Mouse (Mus musculus): ENCODE data around the gene Fam189b. TPM values are rescaled to one million over a fixed set of nuclear protein-coding genes. Genes with fewer than 3 reads are reported as not detected.

The Fam189b gene
- total RNA-seq, 2 experiments from 2014 or later = 15.4 to 16.2 TPM

- peak; percentile 72 to 74 for DNase-seq (ENCODE audit: low spot score in 2 of 2)
These were observed 44.6 kb downstream of the Fam189b start for GRCm38 (mm10) chr3:89227307-89228179.

- peak; percentile 87 to 90 for DNase-seq (ENCODE audit: low spot score in 2 of 2)
These were observed 45.2 kb downstream of the Fam189b start for GRCm38 (mm10) chr3:89228180-89228549.

- no peak for DNase-seq (ENCODE audit: low spot score in 2 of 2)
These were observed 45.9 kb downstream of the Fam189b start, which contains the start of gene Muc1 for GRCm38 (mm10) chr3:89228836-89229235. Gene Muc1, plus strand, starts transcription at chr3:89229057.

GRCm38 (mm10) chr3:89229276-89229675 lies 46.3 kb downstream of the Fam189b start:
- no peak for DNase-seq (ENCODE audit: low spot score in 2 of 2)

GRCm38 (mm10) chr3:89230561-89230960 lies 47.6 kb downstream of the Fam189b start:
- no peak for DNase-seq (ENCODE audit: low spot score in 2 of 2)

GRCm38 (mm10) chr3:89231345-89231744 lies 48.4 kb downstream of the Fam189b start:
- no peak for DNase-seq (ENCODE audit: low spot score in 2 of 2)

- no peak for DNase-seq (ENCODE audit: low spot score in 2 of 2)
These were observed 48.9 kb downstream of the Fam189b start for GRCm38 (mm10) chr3:89231772-89232275.

GRCm38 (mm10) chr3:89232614-89233013 lies 49.7 kb downstream of the Fam189b start:
- DNase-seq (ENCODE audit: low spot score in 2 of 2) = no peak

GRCm38 (mm10) chr3:89233562-89234110 lies 50.7 kb downstream of the Fam189b start:
- no peak for DNase-seq (ENCODE audit: low spot score in 2 of 2)

GRCm38 (mm10) chr3:89236516-89236915 lies 53.6 kb downstream of the Fam189b start:
- DNase-seq (ENCODE audit: low spot score in 2 of 2) = no peak

GRCm38 (mm10) chr3:89237682-89238081 lies 54.7 kb downstream of the Fam189b start:
- no peak for DNase-seq (ENCODE audit: low spot score in 2 of 2)

- no peak for DNase-seq (ENCODE audit: low spot score in 2 of 2)
These were observed 55.6 kb downstream of the Fam189b start for GRCm38 (mm10) chr3:89238494-89238893.

Small RNAs within 50 kb of the gene (microRNA-seq; reads per million reads assigned to microRNA genes)
- gene Mir92b (ENCODE audit: borderline number of aligned reads in 2 of 2) = 46.8 to 66.1 reads per million in 2 experiments

Other genes starting within 250 kb of the Fam189b start
- 10 to 100 TPM; 43.5 to 47.0 TPM for gene Ash1l, start 232.5 kb upstream of the Fam189b start, total RNA-seq (2021)
- gene Dap3, start 232.0 kb upstream of the Fam189b start, total RNA-seq (2021) = 100 to 1,000 TPM; 128 to 140 TPM
- 10 to 100 TPM; 34.5 to 35.7 TPM for gene Rusc1, start 89.8 kb upstream of the Fam189b start, total RNA-seq (2021)
- not detected for gene Gm43738, start 82.0 kb upstream of the Fam189b start, total RNA-seq (2021)
- gene Fdps, start 81.2 kb upstream of the Fam189b start, total RNA-seq (2021) = 100 to 1,000 TPM; 213 to 346 TPM
- gene Pklr, start 47.0 kb upstream of the Fam189b start, total RNA-seq (2021) = not detected
- gene Hcn3, start 22.9 kb upstream of the Fam189b start, total RNA-seq (2021) = 1 to 10 TPM; 2.6 to 7.7 TPM
- gene Clk2, start 18.3 kb upstream of the Fam189b start, total RNA-seq (2021) = 10 to 100 TPM; 45.3 to 64.8 TPM
- 10 to 100 TPM; 72.1 to 87.0 TPM for gene Scamp3, start 5.7 kb upstream of the Fam189b start, total RNA-seq (2021)
- gene Gba, start 19.8 kb downstream of the Fam189b start, total RNA-seq (2021) = 10 to 100 TPM; 57.1 to 61.9 TPM
- gene Thbs3, start 32.0 kb downstream of the Fam189b start, total RNA-seq (2021) = 10 to 100 TPM in 1 of 2 experiments, 1 to 10 TPM in 1; 7.9 to 14.5 TPM
- 100 to 1,000 TPM; 141 to 148 TPM for gene Mtx1, start 43.9 kb downstream of the Fam189b start, total RNA-seq (2021)
- under 1 TPM; 0.23 to 0.35 TPM for gene Muc1, start 45.9 kb downstream of the Fam189b start, total RNA-seq (2021)
- gene Krtcap2, start 62.8 kb downstream of the Fam189b start, total RNA-seq (2021) = 100 to 1,000 TPM; 108 to 123 TPM
- 1 to 10 TPM; 1.7 to 2.9 TPM for gene Trim46, start 63.2 kb downstream of the Fam189b start, total RNA-seq (2021)
- 100 to 1,000 TPM; 119 to 122 TPM for gene Dpm3, start 76.2 kb downstream of the Fam189b start, total RNA-seq (2021)
- gene Slc50a1, start 87.4 kb downstream of the Fam189b start, total RNA-seq (2021) = 10 to 100 TPM; 40.9 to 52.4 TPM
- 10 to 100 TPM; 12.2 to 12.6 TPM for gene Efna1, start 98.0 kb downstream of the Fam189b start, total RNA-seq (2021)
- under 1 TPM in 1 of 2 experiments, not detected in 1; 0.42 TPM for gene Efna3, start 139.8 kb downstream of the Fam189b start, total RNA-seq (2021)
- gene Efna4, start 154.9 kb downstream of the Fam189b start, total RNA-seq (2021) = 1 to 10 TPM in 1 of 2 experiments, under 1 TPM in 1; 0.43 to 1.1 TPM
- gene Adam15, start 166.9 kb downstream of the Fam189b start, total RNA-seq (2021) = 10 to 100 TPM; 56.3 to 87.6 TPM
- under 1 TPM; 0.80 to 0.93 TPM for gene Dcst2, start 178.8 kb downstream of the Fam189b start, total RNA-seq (2021)
- gene Dcst1, start 182.1 kb downstream of the Fam189b start, total RNA-seq (2021) = 1 to 10 TPM in 1 of 2 experiments, under 1 TPM in 1; 0.46 to 1.4 TPM
- gene Zbtb7b, start 211.6 kb downstream of the Fam189b start, total RNA-seq (2021) = 100 to 1,000 TPM in 1 of 2 experiments, 10 to 100 TPM in 1; 89.7 to 101 TPM
- gene Lenep, start 219.7 kb downstream of the Fam189b start, total RNA-seq (2021) = under 1 TPM in 1 of 2 experiments, not detected in 1; 0.30 TPM
- 10 to 100 TPM; 28.6 to 37.6 TPM for gene Flad1, start 228.7 kb downstream of the Fam189b start, total RNA-seq (2021)
- 10 to 100 TPM; 14.3 to 19.6 TPM for gene Cks1b, start 235.2 kb downstream of the Fam189b start, total RNA-seq (2021)
- gene Shc1, start 235.3 kb downstream of the Fam189b start, total RNA-seq (2021) = 10 to 100 TPM; 75.5 to 87.1 TPM
- gene Pygo2, start 247.1 kb downstream of the Fam189b start, total RNA-seq (2021) = 10 to 100 TPM; 40.7 to 40.9 TPM